Mouse (Mus musculus): Measurements from ENCODE around the gene Nrxn2.

The Nrxn2 gene

GRCm38 (mm10) chr19:6392743-6393393 is 25.7 kb upstream of the Nrxn2 start:
- DNase-seq (ENCODE audit: low read depth): no peak

GRCm38 (mm10) chr19:6393637-6394036 is 24.9 kb upstream of the Nrxn2 start:
- DNase-seq (ENCODE audit: low read depth): no peak

GRCm38 (mm10) chr19:6396237-6396636 is 22.3 kb upstream of the Nrxn2 start:
- no peak for DNase-seq (ENCODE audit: low read depth)

- no peak for DNase-seq (ENCODE audit: low read depth)
Measured at GRCm38 (mm10) chr19:6397582-6398249, 20.8 kb upstream of the Nrxn2 start.

- DNase-seq (ENCODE audit: low read depth): no peak
Measured at GRCm38 (mm10) chr19:6398447-6399284, 19.9 kb upstream of the Nrxn2 start.

GRCm38 (mm10) chr19:6399285-6400095 is 19.0 kb upstream of the Nrxn2 start, which contains the start of gene Rasgrp2:
Rasgrp2 (plus strand) TSS chr19:6399340.
- DNase-seq (ENCODE audit: low read depth): no peak

GRCm38 (mm10) chr19:6400096-6401086 is 18.1 kb upstream of the Nrxn2 start:
- DNase-seq (ENCODE audit: low read depth): no peak

- DNase-seq (ENCODE audit: low read depth): peak; percentile 71
Measured at GRCm38 (mm10) chr19:6401131-6401815, 17.3 kb upstream of the Nrxn2 start.

- DNase-seq (ENCODE audit: low read depth): no peak
Measured at GRCm38 (mm10) chr19:6401951-6402350, 16.6 kb upstream of the Nrxn2 start.

GRCm38 (mm10) chr19:6403869-6404268 is 14.7 kb upstream of the Nrxn2 start:
- DNase-seq (ENCODE audit: low read depth): no peak

- no peak for DNase-seq (ENCODE audit: low read depth)
Measured at GRCm38 (mm10) chr19:6405433-6405832, 13.1 kb upstream of the Nrxn2 start.

GRCm38 (mm10) chr19:6407109-6407508 is 11.4 kb upstream of the Nrxn2 start:
- no peak for DNase-seq (ENCODE audit: low read depth)

GRCm38 (mm10) chr19:6407816-6408510 is 10.6 kb upstream of the Nrxn2 start:
- DNase-seq (ENCODE audit: low read depth): no peak

- DNase-seq (ENCODE audit: low read depth): no peak
Measured at GRCm38 (mm10) chr19:6408749-6409148, 9.8 kb upstream of the Nrxn2 start.

- no peak for DNase-seq (ENCODE audit: low read depth)
Measured at GRCm38 (mm10) chr19:6409176-6409575, 9.4 kb upstream of the Nrxn2 start.

- DNase-seq (ENCODE audit: low read depth): no peak
Measured at GRCm38 (mm10) chr19:6409936-6410335, 8.6 kb upstream of the Nrxn2 start.

- no peak for DNase-seq (ENCODE audit: low read depth)
Measured at GRCm38 (mm10) chr19:6412798-6413197, 5.7 kb upstream of the Nrxn2 start.

GRCm38 (mm10) chr19:6415454-6415853 is 3.1 kb upstream of the Nrxn2 start:
- no peak for DNase-seq (ENCODE audit: low read depth)

- no peak for DNase-seq (ENCODE audit: low read depth)
Measured at GRCm38 (mm10) chr19:6416124-6416770, 2.3 kb upstream of the Nrxn2 start.

Data from NIH3T3 (cell line).